Comparison of ENCODE assay signal across 8 mouse cellular contexts in genomic region chr17:79379191-79379590, GRCm38 (mm10). TPM values are rescaled to one million over a fixed set of nuclear protein-coding genes. Genes with fewer than 3 reads are reported as not detected.
A peak's percentile ranks its signal among the peaks of the same experiment; 100 is the strongest.
DNase-seq lines count a peak whose midpoint lies in the region; ATAC-seq and TF ChIP-seq lines count a peak whose summit lies in the region.
"Had no signal": no experiment of that assay in that cellular context is flagged by ENCODE, and none has a peak within 500 bp of the region (broad histone marks: within the 10 kb centered on the region; RNA-seq: fewer than 3 reads in every experiment).

No protein-coding gene starts in this region.

- no peaks in the 10 kb centered on the region for H3K36me3 ChIP-seq in midbrain, postnatal 0 days (ENCODE audit: insufficient read depth, low read length)

- H3K4me1 ChIP-seq in midbrain, postnatal 0 days (ENCODE audit: insufficient read depth, low read length) = no peaks in the 10 kb centered on the region

- H3K4me3 ChIP-seq in midbrain, postnatal 0 days (ENCODE audit: low read depth, low read length) = no peak overlapping the region

- H3K27me3 ChIP-seq in midbrain, postnatal 0 days (ENCODE audit: insufficient read depth, low read length) = no peaks in the 10 kb centered on the region

- H3K9ac ChIP-seq in midbrain, postnatal 0 days (replicated peaks; ENCODE audit: low read length, poor library complexity, severe bottlenecking) = no peak overlapping the region

- 77% methylated on average over 5 of the region's 5 CpGs for WGBS in midbrain, postnatal 0 days

- no peaks in the 10 kb centered on the region for H3K9me3 ChIP-seq in midbrain, postnatal 0 days (ENCODE audit: low read length)

- no peak overlapping the region for H3K27ac ChIP-seq in midbrain, postnatal 0 days (ENCODE audit: low read depth, low read length)

- H3K4me2 ChIP-seq in midbrain, postnatal 0 days (ENCODE audit: low read depth, low read length, poor library complexity, severe bottlenecking) = no peak overlapping the region

- DNase-seq in kidney, adult 9 months = peak; percentile 48
- DNase-seq in kidney, postnatal 10 days = no peak
- DNase-seq in naive thymus-derived CD4-positive, alpha-beta T cell, adult 2 months (ENCODE audit: low read depth) = peak; percentile 47
- no peak for DNase-seq in spleen, adult 18-20 months
- DNase-seq in midbrain, postnatal 0 days (ENCODE audit: low spot score) = no peak
- DNase-seq: cerebellum, postnatal 14 days had no signal

- TF ChIP-seq CTCF in midbrain, postnatal 0 days (IDR thresholded peaks at IDR 0.05) = no peak

- peak; percentile 83 for ATAC-seq in common myeloid progenitor, adult 5-6 weeks (replicated peaks; ENCODE audit: low read depth, poor library complexity, severe bottlenecking)
- ATAC-seq in inflammation-experienced regulatory T-cells, adult 6 months = peak; percentile 97
- no peak for ATAC-seq in midbrain, postnatal 0 days (ENCODE audit: low FRiP score)

RNA-seq across cellular contexts. Expression of gene Cdc42ep3, which starts 24.3 kb away (rescaled TPM):
- 47.3 and 76.9 TPM in 2 replicates for total RNA-seq in common myeloid progenitor, adult 5-6 weeks (2017)
- polyA plus RNA-seq in inflammation-experienced regulatory T-cells, adult 6 months (2017; shearing (Covaris generic)) = 10 to 100 TPM; 37.0 to 40.4 (median 39.4) TPM
- 26.4 and 32.8 TPM in 2 replicates for total RNA-seq in midbrain, postnatal 0 days (2014; rRNA removed)
- 37.6 and 40.6 TPM in 2 replicates for polyA plus RNA-seq in midbrain, postnatal 0 days (2015; fragmentation: Nextera tagmentation; extraction: Ambion mirVana)

Comparison
In these comparisons a context has a peak if more than half of its experiments do, and no peak if none do; other contexts are left out.
1. DNase-seq: peak in kidney, adult 9 months (single experiment) and naive thymus-derived CD4-positive, alpha-beta T cell, adult 2 months (single experiment); none in kidney, postnatal 10 days (single experiment), spleen, adult 18-20 months (0 of 2) and midbrain, postnatal 0 days (single experiment).